Mouse (Mus musculus) lung, postnatal 0 days (tissue): ENCODE data around the gene Gpc6.

Experiments used
- CTCF ChIP-seq: IDR thresholded peaks from 2 replicates; pipeline ENCODE4 v1.5.1; 2016; ENCODE audit warnings: antibody characterized with exemption, mild to moderate bottlenecking
- EP300 ChIP-seq: IDR thresholded peaks from 2 replicates; pipeline ENCODE4 v1.6.1; 2016; ENCODE audit warnings: antibody characterized with exemption, mild to moderate bottlenecking, control low read depth

- TF ChIP-seq CTCF (no peak), EP300 (no peak)
Observed at GRCm38 (mm10) chr14:117921393-117922014, 996.4 kb downstream of the Gpc6 start.
